Mouse (Mus musculus) urinary bladder, postnatal 10 days (tissue): ENCODE data around the gene Lfng.

Experiments
- DNase-seq: peaks from one replicate; pipeline ENCODE4 v3.0.0; 2022; ENCODE audit warnings: low spot score

The Lfng gene

DNA sequence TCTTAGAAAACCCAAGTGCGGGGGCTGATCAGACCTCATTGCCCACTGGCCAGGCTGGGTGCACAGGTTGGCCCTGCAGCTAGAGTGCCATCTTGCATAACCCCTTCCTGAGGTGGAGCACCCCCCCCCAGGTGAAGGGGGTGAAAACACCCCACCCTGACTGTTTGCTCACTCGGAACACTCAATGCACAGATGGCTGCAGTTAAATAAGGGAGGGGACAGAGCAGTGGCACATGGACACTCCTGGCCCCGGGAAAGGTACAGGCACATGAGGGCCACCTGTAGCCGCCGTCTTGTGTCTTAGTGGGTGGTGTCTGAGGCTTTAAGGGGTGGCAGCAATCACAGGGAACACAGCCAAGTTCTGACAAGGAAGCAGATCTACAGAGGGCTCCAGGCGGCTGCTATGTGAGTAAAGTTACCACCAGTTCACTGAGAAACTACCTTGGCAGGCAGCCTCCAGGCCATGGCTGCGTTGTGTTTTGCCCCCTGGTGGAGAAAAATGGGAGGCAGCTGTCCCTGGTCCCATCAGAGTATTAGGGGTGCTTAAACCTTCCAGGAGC lies 56.6 kb downstream of the Lfng start:
- DNase-seq, result no peak
